Mouse (Mus musculus) embryonic facial prominence, embryonic 10.5 days (tissue): ENCODE data around the gene Mical1. TPM values are rescaled to one million over a fixed set of nuclear protein-coding genes. Genes with fewer than 3 reads are reported as not detected.

Source experiments
- DNase-seq: peaks from one replicate; pipeline ENCODE4 v3.0.0-alpha.2; 2017; ENCODE audit warnings: low spot score
- H3K27ac ChIP-seq: fragments of 300-500 bp; sonication (generic); replicated peaks from 2 replicates; pipeline ENCODE4 v1.5.1; 2016; ENCODE audit warnings: mild to moderate bottlenecking
- H3K27me3 ChIP-seq: fragments of 300-500 bp; sonication (generic); replicated peaks from 2 replicates; pipeline ENCODE4 v1.6.1; 2016; ENCODE audit warnings: low read depth, mild to moderate bottlenecking; ENCODE audit not compliant: poor library complexity, severe bottlenecking
- H3K36me3 ChIP-seq: fragments of 300-500 bp; sonication (generic); replicated peaks from 2 replicates; pipeline ENCODE4 v1.6.1; 2016; ENCODE audit warnings: mild to moderate bottlenecking, moderate library complexity
- H3K4me1 ChIP-seq: fragments of 300-500 bp; sonication (generic); 2 replicates; pipeline ENCODE4 v1.6.1; 2016
- H3K4me3 ChIP-seq: fragments of 300-500 bp; sonication (generic); 2 replicates; pipeline ENCODE4 v1.5.1; 2016; ENCODE audit warnings: mild to moderate bottlenecking, moderate library complexity
- H3K9me3 ChIP-seq: fragments of 300-500 bp; sonication (generic); 2 replicates; pipeline ENCODE4 v1.6.1; 2016; ENCODE audit warnings: mild to moderate bottlenecking
- WGBS: fragments of 180-500 bp; shearing (Covaris S2); methylation state at CpG from one replicate; pipeline ENCODE4 v1.1.7; 2016; 5-methylcytosine and 5-hydroxymethylcytosine counted together
- polyA plus RNA-seq: library from polyadenylated mRNA; unstranded; fragments of >200 nt; fragmentation: Nextera tagmentation; extraction: Ambion mirVana; gene quantifications from 2 replicates; pipeline ENCODE4 v1.2.1, GENCODE M21; 2016

Gene Mical1
- polyA plus RNA-seq, 1 experiment from 2014 or later: 48.0 TPM

DNA sequence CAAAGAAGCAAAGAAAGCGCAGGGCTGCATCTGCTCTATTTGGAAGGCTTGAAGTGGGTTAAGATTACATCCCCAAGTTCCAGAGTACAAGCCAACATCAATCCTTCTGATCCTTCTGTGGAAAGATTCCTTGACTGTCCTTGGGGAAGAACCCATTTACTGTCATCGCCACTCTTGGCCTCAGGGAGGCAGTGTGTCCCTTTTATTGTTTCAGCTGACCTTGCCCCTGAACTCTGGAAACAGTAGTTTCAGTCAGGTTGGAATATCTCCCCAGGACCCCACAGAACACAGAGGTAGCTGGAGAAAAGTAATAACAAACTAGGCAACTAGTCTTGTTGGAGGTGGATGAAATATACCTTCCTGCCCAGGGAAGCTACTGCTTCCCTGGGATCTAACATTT, 33.0 kb downstream of the Mical1 start:
- no peak overlapping the region for H3K27ac ChIP-seq
- no peak for DNase-seq
- no peaks in the 10 kb centered on the region for H3K9me3 ChIP-seq
- 36% methylated on average over 2 of the region's 2 CpGs for WGBS
- no peaks in the 10 kb centered on the region for H3K36me3 ChIP-seq
- H3K4me3 ChIP-seq: no peak overlapping the region
- no peaks in the 10 kb centered on the region for H3K27me3 ChIP-seq
- no peaks in the 10 kb centered on the region for H3K4me1 ChIP-seq

DNA sequence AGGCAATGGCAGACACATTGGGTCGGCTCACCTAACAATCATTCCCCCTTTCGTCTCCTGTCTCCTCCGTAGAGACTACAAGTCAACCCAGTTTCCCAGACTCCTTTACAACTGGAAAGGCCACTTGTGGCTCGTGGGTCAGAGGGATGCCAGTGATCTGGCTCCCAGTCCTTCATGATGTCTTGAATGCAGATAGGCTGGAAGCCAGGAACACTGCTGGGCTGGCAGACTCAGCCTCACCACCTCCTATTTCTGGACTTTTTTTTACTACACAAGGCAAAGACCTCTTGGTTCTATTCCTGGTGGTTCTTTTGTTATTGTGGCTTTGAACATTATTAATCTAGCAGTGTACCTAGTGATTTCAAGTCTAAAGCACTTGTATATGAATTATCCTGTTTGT, 38.2 kb downstream of the Mical1 start:
- H3K27ac ChIP-seq: no peak overlapping the region
- no peak overlapping the region for H3K4me3 ChIP-seq
- no peak for DNase-seq
- no peaks in the 10 kb centered on the region for H3K9me3 ChIP-seq
- H3K36me3 ChIP-seq: no peaks in the 10 kb centered on the region
- 74% methylated on average over 4 of the region's 4 CpGs for WGBS
- H3K4me1 ChIP-seq: 0 out of 2 replicates have a peak, but pooled peaks cover 4% of the 10 kb centered on the region
- no peaks in the 10 kb centered on the region for H3K27me3 ChIP-seq

- H3K9me3 ChIP-seq: no peaks in the 10 kb centered on the region
- no peak overlapping the region for H3K27ac ChIP-seq
- DNase-seq: no peak
- H3K36me3 ChIP-seq: no peaks in the 10 kb centered on the region
- H3K4me1 ChIP-seq: 0 out of 2 replicates have a peak, but pooled peaks cover 4% of the 10 kb centered on the region
- no peak overlapping the region for H3K4me3 ChIP-seq
- H3K27me3 ChIP-seq: no peaks in the 10 kb centered on the region
Measured at GRCm38 (mm10) chr10:41514921-41515320, 38.8 kb downstream of the Mical1 start.

GRCm38 (mm10) chr10:41518508-41518980, 42.4 kb downstream of the Mical1 start:
- Histone ChIP-seq H3K4me3 (peak overlapping the region; percentile 89), H3K4me1 (peaks cover 31% of the 10 kb centered on the region), H3K9me3 (no peaks in the 10 kb centered on the region), H3K36me3 (peaks cover 14% of the 10 kb centered on the region), H3K27me3 (no peaks in the 10 kb centered on the region), H3K27ac (peak overlapping the region; percentile 100)
- DNase-seq: peak; percentile 74
- WGBS: under 1% methylated on average over 23 of the region's 23 CpGs

GRCm38 (mm10) chr10:41518981-41519618, 43.0 kb downstream of the Mical1 start, which contains the start of gene Cd164:
Cd164 (plus strand) TSS chr10:41519414.
- peak within 1 kb of the TSS; percentile 100 for H3K27ac ChIP-seq
- WGBS: under 1% methylated on average over 69 of the region's 69 CpGs
- no peaks in the 10 kb centered on the region for H3K27me3 ChIP-seq
- peak within 1 kb of the TSS; percentile 89 for H3K4me3 ChIP-seq
- DNase-seq: peak; percentile 95
- H3K9me3 ChIP-seq: no peaks in the 10 kb centered on the region
- H3K36me3 ChIP-seq: peaks cover 20% of the 10 kb centered on the region
- H3K4me1 ChIP-seq: peaks cover 31% of the 10 kb centered on the region

DNA sequence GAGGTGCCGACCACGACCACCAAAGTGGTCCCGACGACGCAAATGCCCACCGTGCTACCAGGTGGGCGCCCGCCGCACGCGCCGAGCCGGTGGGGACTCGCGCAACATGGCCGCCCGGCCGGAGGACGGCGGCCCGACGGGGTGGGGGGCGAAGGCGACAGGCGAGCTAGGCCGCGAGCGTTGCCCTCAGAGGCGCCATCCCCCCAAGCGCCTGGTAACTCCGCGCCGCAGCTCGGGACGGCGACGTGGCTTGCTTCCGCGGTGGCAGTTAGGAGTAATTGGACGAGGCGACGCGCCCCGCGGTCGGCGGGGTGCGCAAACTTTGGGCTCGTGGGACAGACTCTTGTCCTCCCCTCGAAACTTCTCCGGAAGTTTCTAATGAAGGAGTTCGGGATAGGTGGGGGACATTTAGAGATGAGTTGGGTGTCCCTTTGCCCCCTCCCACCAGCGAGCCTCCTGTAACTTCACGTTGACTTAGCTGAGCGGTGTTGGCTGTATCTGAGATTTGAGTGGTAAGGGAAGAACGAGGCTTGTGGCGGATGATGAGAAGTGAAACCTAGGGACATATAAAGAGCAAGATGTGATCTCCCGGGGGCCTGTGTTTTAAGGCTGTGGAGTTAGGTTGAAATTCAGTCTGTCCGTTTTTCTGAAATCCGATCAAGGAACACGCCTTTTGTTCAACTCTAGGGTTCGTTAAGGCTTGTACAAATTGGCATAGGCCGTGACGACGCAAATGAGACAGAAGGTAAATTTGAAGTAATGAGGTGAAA, 43.7 kb downstream of the Mical1 start:
- no peak for DNase-seq
- H3K36me3 ChIP-seq: peaks cover 27% of the 10 kb centered on the region
- H3K4me1 ChIP-seq: peaks cover 31% of the 10 kb centered on the region
- H3K27ac ChIP-seq: peak overlapping the region; percentile 100
- WGBS: under 1% methylated on average over 65 of the region's 65 CpGs
- H3K27me3 ChIP-seq: no peaks in the 10 kb centered on the region
- H3K9me3 ChIP-seq: no peaks in the 10 kb centered on the region
- peak overlapping the region; percentile 89 for H3K4me3 ChIP-seq

DNA sequence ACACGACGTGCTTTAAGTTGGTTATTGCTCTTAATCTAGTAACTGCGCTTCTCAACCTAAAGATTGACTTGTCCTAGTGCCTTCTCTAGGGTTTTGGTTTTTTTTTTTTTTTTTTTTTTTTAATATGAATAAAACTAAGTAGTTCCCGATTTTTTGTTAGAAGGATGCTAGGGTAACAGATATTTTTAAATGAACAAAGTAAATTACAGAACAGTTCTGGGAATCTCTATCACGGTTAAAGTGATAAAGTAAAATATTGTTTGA, 44.2 kb downstream of the Mical1 start:
- H3K36me3 ChIP-seq: peaks cover 32% of the 10 kb centered on the region
- no peaks in the 10 kb centered on the region for H3K27me3 ChIP-seq
- no peaks in the 10 kb centered on the region for H3K9me3 ChIP-seq
- peaks cover 31% of the 10 kb centered on the region for H3K4me1 ChIP-seq
- H3K4me3 ChIP-seq: peak overlapping the region; percentile 89
- no peak for DNase-seq
- WGBS: 8% methylated on average over 5 of the region's 5 CpGs
- peak overlapping the region; percentile 100 for H3K27ac ChIP-seq

DNA sequence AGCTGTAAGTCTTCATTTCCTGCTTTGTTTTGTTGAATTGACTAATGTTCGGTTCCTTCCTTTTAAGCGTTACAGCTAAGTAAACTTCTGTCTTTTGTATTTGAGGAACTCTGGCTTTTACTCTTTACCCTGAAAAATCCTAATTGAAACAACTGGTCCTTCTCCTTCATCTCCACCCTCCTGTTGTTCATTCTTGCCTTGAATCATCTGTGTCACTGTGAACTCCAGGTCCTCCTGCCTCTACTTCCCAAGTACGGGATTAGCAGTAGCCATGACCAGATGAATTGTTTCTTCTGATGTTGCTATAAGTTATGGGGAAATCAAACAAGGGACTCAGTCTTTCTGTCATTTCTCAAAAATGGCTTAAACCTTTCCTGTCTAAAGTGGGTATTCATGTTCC, 47.3 kb downstream of the Mical1 start:
- 88% methylated on average over 3 of the region's 3 CpGs for WGBS
- no peaks in the 10 kb centered on the region for H3K9me3 ChIP-seq
- no peaks in the 10 kb centered on the region for H3K27me3 ChIP-seq
- H3K4me3 ChIP-seq: no peak overlapping the region
- peaks cover 27% of the 10 kb centered on the region for H3K4me1 ChIP-seq
- peaks cover 61% of the 10 kb centered on the region for H3K36me3 ChIP-seq
- H3K27ac ChIP-seq: no peak overlapping the region
- DNase-seq: no peak

DNA sequence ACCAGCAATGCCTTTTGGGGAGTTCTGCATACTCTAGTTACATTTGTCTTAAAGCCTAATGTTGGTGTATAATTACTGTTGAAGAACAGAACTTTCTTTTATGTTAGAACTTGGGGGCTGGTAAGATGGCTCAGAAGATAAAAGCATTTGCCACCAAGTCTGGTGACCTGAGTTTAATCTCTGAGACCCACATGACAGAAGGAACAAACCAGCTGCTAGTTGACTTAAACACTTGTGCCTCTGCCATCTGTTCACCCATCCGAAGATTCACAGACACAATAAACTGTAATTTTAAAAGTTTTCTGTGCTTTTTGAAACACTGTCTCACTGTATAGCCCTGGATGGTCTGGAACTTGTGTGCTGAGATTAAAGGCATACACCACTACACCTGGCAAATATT, 49.6 kb downstream of the Mical1 start:
- no peak overlapping the region for H3K27ac ChIP-seq
- no peak overlapping the region for H3K4me3 ChIP-seq
- H3K27me3 ChIP-seq: no peaks in the 10 kb centered on the region
- H3K9me3 ChIP-seq: no peaks in the 10 kb centered on the region
- DNase-seq: no peak
- peaks cover 25% of the 10 kb centered on the region for H3K4me1 ChIP-seq
- 88% methylated on average over 1 of the region's 1 CpGs for WGBS
- peaks cover 84% of the 10 kb centered on the region for H3K36me3 ChIP-seq

- Histone ChIP-seq H3K27me3 (no peaks in the 10 kb centered on the region), H3K4me1 (no peaks in the 10 kb centered on the region), H3K4me3 (no peak overlapping the region), H3K36me3 (peaks cover 98% of the 10 kb centered on the region), H3K9me3 (no peaks in the 10 kb centered on the region), H3K27ac (no peak overlapping the region)
- WGBS: 92% methylated on average over 5 of the region's 5 CpGs
- DNase-seq: no peak
Measured at GRCm38 (mm10) chr10:41529972-41530371, 53.9 kb downstream of the Mical1 start.

GRCm38 (mm10) chr10:41535991-41536390, 59.9 kb downstream of the Mical1 start:
- Histone ChIP-seq H3K36me3 (peaks cover 81% of the 10 kb centered on the region), H3K9me3 (no peaks in the 10 kb centered on the region), H3K27me3 (no peaks in the 10 kb centered on the region), H3K4me1 (no peaks in the 10 kb centered on the region), H3K4me3 (no peak overlapping the region), H3K27ac (no peak overlapping the region)
- 95% methylated on average over 2 of the region's 2 CpGs for WGBS
- no peak for DNase-seq
